Mouse (Mus musculus) thymus, adult 2 months (tissue): Measurements from ENCODE around the gene Rsph14.

ENCODE experiments used
- CTCF ChIP-seq: fragments of 200-500 bp; IDR thresholded peaks from 2 replicates; pipeline ENCODE4 v1.5.1; 2012; ENCODE audit warnings: mild to moderate bottlenecking, control low read depth, low read length, moderate library complexity, borderline replicate concordance; ENCODE audit not compliant: control insufficient read depth, poor library complexity, insufficient read depth; ENCODE audit errors: extremely low read depth
- POLR2A ChIP-seq: fragments of 200-500 bp; IDR thresholded peaks from 2 replicates; pipeline ENCODE4 v1.6.1; 2012; ENCODE audit warnings: mild to moderate bottlenecking, low read length, control low read depth, moderate library complexity; ENCODE audit not compliant: control insufficient read depth, poor library complexity, insufficient read depth; ENCODE audit errors: extremely low read depth

- TF ChIP-seq POLR2A (no peak), CTCF (no peak)
These were observed 28.3 kb downstream of the Rsph14 start for GRCm38 (mm10) chr10:75004067-75004466.
